Mouse (Mus musculus): ENCODE results near the gene Gipc3. TPM values are rescaled to one million over a fixed set of nuclear protein-coding genes. Genes with fewer than 3 reads are reported as not detected.

Gipc3 gene
- polyA plus RNA-seq, 1 experiment, result not detected

- H3K4me1 ChIP-seq (ENCODE audit: control insufficient read depth, insufficient read depth, low read length), result peaks cover 8% of the 10 kb centered on the region
- 38% methylated on average over 16 of the region's 16 CpGs for whole genome bisulfite sequencing
- no peak overlapping the region for H3K27ac ChIP-seq (ENCODE audit: insufficient read depth, low read depth, low read length)
- TF ChIP-seq POLR2A (IDR thresholded peaks at IDR 0.05; ENCODE audit: insufficient read depth, low read depth, low read length) (no peak), CTCF (IDR thresholded peaks at IDR 0.05; ENCODE audit: insufficient read depth, low read depth, low read length) (peak; percentile 81)
- H3K4me3 ChIP-seq (ENCODE audit: insufficient read depth, low read depth, low read length), result no peak overlapping the region
Measured at GRCm38 (mm10) chr10:81341333-81341949, 1.6 kb downstream of the Gipc3 start.

GRCm38 (mm10) chr10:81340551-81341332 is 2.3 kb downstream of the Gipc3 start:
- Histone ChIP-seq H3K4me1 (ENCODE audit: control insufficient read depth, insufficient read depth, low read length) (peaks cover 9% of the 10 kb centered on the region), H3K27ac (ENCODE audit: insufficient read depth, low read depth, low read length) (no peak overlapping the region), H3K4me3 (ENCODE audit: insufficient read depth, low read depth, low read length) (no peak overlapping the region)
- TF ChIP-seq POLR2A (IDR thresholded peaks at IDR 0.05; ENCODE audit: insufficient read depth, low read depth, low read length), result no peak
- no peak for TF ChIP-seq CTCF (IDR thresholded peaks at IDR 0.05; ENCODE audit: insufficient read depth, low read depth, low read length)
- 49% methylated on average over 17 of the region's 17 CpGs for whole genome bisulfite sequencing

GRCm38 (mm10) chr10:81336558-81336957 is 6.5 kb downstream of the Gipc3 start:
- TF ChIP-seq POLR2A (IDR thresholded peaks at IDR 0.05; ENCODE audit: insufficient read depth, low read depth, low read length) (no peak), CTCF (IDR thresholded peaks at IDR 0.05; ENCODE audit: insufficient read depth, low read depth, low read length) (no peak)
- Histone ChIP-seq H3K4me1 (ENCODE audit: control insufficient read depth, insufficient read depth, low read length) (peaks cover 9% of the 10 kb centered on the region; the same call in 1 of the 2 replicates), H3K27ac (ENCODE audit: insufficient read depth, low read depth, low read length) (no peak overlapping the region), H3K4me3 (ENCODE audit: insufficient read depth, low read depth, low read length) (no peak overlapping the region)
- WGBS, result 97% methylated on average over 4 of the region's 4 CpGs

GRCm38 (mm10) chr10:81335393-81336340 is 7.4 kb downstream of the Gipc3 start:
- TF ChIP-seq CTCF (IDR thresholded peaks at IDR 0.05; ENCODE audit: insufficient read depth, low read depth, low read length) (no peak), POLR2A (IDR thresholded peaks at IDR 0.05; ENCODE audit: insufficient read depth, low read depth, low read length) (no peak)
- Histone ChIP-seq H3K4me3 (ENCODE audit: insufficient read depth, low read depth, low read length) (no peak overlapping the region), H3K27ac (ENCODE audit: insufficient read depth, low read depth, low read length) (no peak overlapping the region), H3K4me1 (ENCODE audit: control insufficient read depth, insufficient read depth, low read length) (peaks cover 9% of the 10 kb centered on the region; the same call in 1 of the 2 replicates)
- WGBS, result 47% methylated on average over 19 of the region's 19 CpGs

- Histone ChIP-seq H3K27ac (ENCODE audit: insufficient read depth, low read depth, low read length) (no peak overlapping the region), H3K4me1 (ENCODE audit: control insufficient read depth, insufficient read depth, low read length) (peaks cover 9% of the 10 kb centered on the region; the same call in 1 of the 2 replicates), H3K4me3 (ENCODE audit: insufficient read depth, low read depth, low read length) (no peak overlapping the region)
- WGBS, result 77% methylated on average over 11 of the region's 11 CpGs
- TF ChIP-seq POLR2A (IDR thresholded peaks at IDR 0.05; ENCODE audit: insufficient read depth, low read depth, low read length) (no peak), CTCF (IDR thresholded peaks at IDR 0.05; ENCODE audit: insufficient read depth, low read depth, low read length) (no peak)
Measured at GRCm38 (mm10) chr10:81334324-81334723, 8.7 kb downstream of the Gipc3 start.

- H3K4me3 ChIP-seq (ENCODE audit: insufficient read depth, low read depth, low read length), result no peak overlapping the region
- TF ChIP-seq CTCF (IDR thresholded peaks at IDR 0.05; ENCODE audit: insufficient read depth, low read depth, low read length), result no peak
- TF ChIP-seq POLR2A (IDR thresholded peaks at IDR 0.05; ENCODE audit: insufficient read depth, low read depth, low read length), result no peak
- WGBS, result 29% methylated on average over 29 of the region's 29 CpGs
- H3K4me1 ChIP-seq (ENCODE audit: control insufficient read depth, insufficient read depth, low read length), result peaks cover 9% of the 10 kb centered on the region; the same call in 1 of the 2 replicates
- no peak overlapping the region for H3K27ac ChIP-seq (ENCODE audit: insufficient read depth, low read depth, low read length)
Measured at GRCm38 (mm10) chr10:81332277-81332676, 10.8 kb downstream of the Gipc3 start.

GRCm38 (mm10) chr10:81330007-81330406 is 13.1 kb downstream of the Gipc3 start:
- 0 out of 2 replicates have a peak, but pooled peaks cover 1% of the 10 kb centered on the region for H3K4me1 ChIP-seq (ENCODE audit: control insufficient read depth, insufficient read depth, low read length)
- H3K4me3 ChIP-seq (ENCODE audit: insufficient read depth, low read depth, low read length), result no peak overlapping the region
- WGBS, result 72% methylated on average over 4 of the region's 4 CpGs
- H3K27ac ChIP-seq (ENCODE audit: insufficient read depth, low read depth, low read length), result no peak overlapping the region
- no peak for TF ChIP-seq POLR2A (IDR thresholded peaks at IDR 0.05; ENCODE audit: insufficient read depth, low read depth, low read length)
- TF ChIP-seq CTCF (IDR thresholded peaks at IDR 0.05; ENCODE audit: insufficient read depth, low read depth, low read length), result no peak

GRCm38 (mm10) chr10:81329194-81329975 is 13.7 kb downstream of the Gipc3 start:
- Histone ChIP-seq H3K27ac (ENCODE audit: insufficient read depth, low read depth, low read length) (no peak overlapping the region), H3K4me1 (ENCODE audit: control insufficient read depth, insufficient read depth, low read length) (no peaks in the 10 kb centered on the region), H3K4me3 (ENCODE audit: insufficient read depth, low read depth, low read length) (no peak overlapping the region; the same call in 1 of the 2 replicates)
- WGBS, result 84% methylated on average over 10 of the region's 10 CpGs
- no peak for TF ChIP-seq CTCF (IDR thresholded peaks at IDR 0.05; ENCODE audit: insufficient read depth, low read depth, low read length)
- TF ChIP-seq POLR2A (IDR thresholded peaks at IDR 0.05; ENCODE audit: insufficient read depth, low read depth, low read length), result no peak

Data from olfactory bulb, adult 2 months (tissue).